27 mouse cellular contexts compared by ENCODE assay signal in genomic region chr15:98569795-98570365, GRCm38 (mm10). TPM values are rescaled to one million over a fixed set of nuclear protein-coding genes. Genes with fewer than 3 reads are reported as not detected.
A peak's percentile ranks its signal among the peaks of the same experiment; 100 is the strongest.
DNase-seq lines count a peak whose midpoint lies in the region; ATAC-seq and TF ChIP-seq lines count a peak whose summit lies in the region.
"Had no signal": no experiment of that assay in that cellular context is flagged by ENCODE, and none has a peak within 500 bp of the region (broad histone marks: within the 10 kb centered on the region; RNA-seq: fewer than 3 reads in every experiment).

No protein-coding gene starts in this region.

- 63% methylated on average over 4 of the region's 4 CpGs for WGBS in liver, embryonic 13.5 days (ENCODE audit: insufficient replicate concordance)
- WGBS in liver, embryonic 11.5 days = 80% methylated on average over 4 of the region's 4 CpGs

- intact Hi-C loops in gastrocnemius, adult 2 months (cut with DNase I) = loop anchor here (5.0 kb wide), 2 partner anchors 38 to 58 kb away; partner anchors contain the start of gene Kansl2

- peak; percentile 17 for DNase-seq in gastrocnemius, adult 2 months
- DNase-seq in gastrocnemius, postnatal 25 days = no peak
- no peak for DNase-seq in liver, embryonic 13.5 days
- no peak for DNase-seq in liver, embryonic 11.5 days (ENCODE audit: low spot score)
- DNase-seq in G1E (ENCODE audit: low spot score) = no peak
- no peak for DNase-seq in adrenal gland, postnatal 14 days
- DNase-seq: adrenal gland, postnatal 25 days; B cell, adult 2 months; cerebellum, adult 8-10 months; gastrocnemius, postnatal 10 days; right cerebral cortex, postnatal 14 days; spleen, adult 18-20 months; thymus, adult 18-20 months; thymus, postnatal 4 days had no signal

- H3K27ac ChIP-seq in gastrocnemius, adult 2 months = no peak overlapping the region
- H3K27ac ChIP-seq in liver, embryonic 13.5 days = no peak overlapping the region
- H3K27ac ChIP-seq in liver, embryonic 11.5 days (ENCODE audit: low read depth, low read length) = no peak overlapping the region
- no peak overlapping the region for H3K27ac ChIP-seq in embryonic fibroblast, embryonic 13.5 days (ENCODE audit: insufficient read depth, low read length)
- H3K27ac ChIP-seq: embryonic facial prominence, embryonic 15.5 days; hindbrain, embryonic 15.5 days; intestine, embryonic 15.5 days; liver, embryonic 14.5 days; macrophage; midbrain, embryonic 13.5 days had no signal

- H3K27me3 ChIP-seq in liver, embryonic 13.5 days = no peaks in the 10 kb centered on the region
- no peaks in the 10 kb centered on the region for H3K27me3 ChIP-seq in liver, embryonic 11.5 days (replicated peaks; ENCODE audit: control insufficient read depth, insufficient read depth, low read length)
- H3K27me3 ChIP-seq in G1E (ENCODE audit: insufficient read depth, low read length) = no peaks in the 10 kb centered on the region
- H3K27me3 ChIP-seq: embryonic facial prominence, embryonic 15.5 days; hindbrain, embryonic 15.5 days; intestine, embryonic 15.5 days; limb, embryonic 12.5 days; midbrain, embryonic 13.5 days had no signal

- H3K4me3 ChIP-seq in gastrocnemius, adult 2 months = no peak overlapping the region
- no peak overlapping the region for H3K4me3 ChIP-seq in liver, embryonic 13.5 days (replicated peaks)
- H3K4me3 ChIP-seq in liver, embryonic 11.5 days (ENCODE audit: low read depth, low read length) = no peak overlapping the region
- peak overlapping the region; percentile 28; the same call in 1 of the 2 replicates for H3K4me3 ChIP-seq in G1E (ENCODE audit: low read depth, low read length)
- H3K4me3 ChIP-seq in embryonic fibroblast, embryonic 13.5 days (ENCODE audit: insufficient read depth, low read length) = no peak overlapping the region
- H3K4me3 ChIP-seq: hindbrain, embryonic 15.5 days; intestine, embryonic 15.5 days had no signal

- H3K4me2 ChIP-seq in liver, embryonic 13.5 days = 0 out of 2 replicates have a peak overlapping the region, but pooled peaks have one; percentile 87
- H3K4me2 ChIP-seq in liver, embryonic 11.5 days = no peak overlapping the region

- peak; percentile 43 for TF ChIP-seq POLR2A in embryonic fibroblast, embryonic 13.5 days (IDR thresholded peaks at IDR 0.05; ENCODE audit: low read depth, low read length)

- ATAC-seq in liver, embryonic 13.5 days (ENCODE audit: low read depth) = no peak
- ATAC-seq in liver, embryonic 11.5 days (replicated peaks; ENCODE audit: low FRiP score) = no peak
- ATAC-seq in G1E (ENCODE audit: extremely low read depth, insufficient number of reproducible peaks, low FRiP score, poor library complexity, severe bottlenecking) = no peak
- ATAC-seq: activated CD4-positive, CD25-positive, alpha-beta regulatory T cell, adult 4 months; intestine, embryonic 15.5 days; midbrain, embryonic 13.5 days had no signal

- no peak for TF ChIP-seq CTCF in gastrocnemius, adult 2 months (IDR thresholded peaks at IDR 0.05)
- no peak for TF ChIP-seq CTCF in G1E (IDR thresholded peaks at IDR 0.05; ENCODE audit: low read depth, low read length)
- TF ChIP-seq CTCF in embryonic fibroblast, embryonic 13.5 days (IDR thresholded peaks at IDR 0.05; ENCODE audit: borderline replicate concordance, insufficient read depth, low read length) = no peak

- no peaks in the 10 kb centered on the region for H3K9me3 ChIP-seq in liver, embryonic 13.5 days (replicated peaks)
- no peaks in the 10 kb centered on the region for H3K9me3 ChIP-seq in liver, embryonic 11.5 days (ENCODE audit: control insufficient read depth, low read length)
- H3K9me3 ChIP-seq in G1E (replicated peaks) = no peaks in the 10 kb centered on the region
- H3K9me3 ChIP-seq: embryonic facial prominence, embryonic 15.5 days; hindbrain, embryonic 15.5 days; intestine, embryonic 15.5 days; limb, embryonic 12.5 days; midbrain, embryonic 13.5 days had no signal

- peaks cover 37% of the 10 kb centered on the region for H3K4me1 ChIP-seq in liver, embryonic 13.5 days (replicated peaks)
- peaks cover 17% of the 10 kb centered on the region for H3K4me1 ChIP-seq in liver, embryonic 11.5 days (replicated peaks; ENCODE audit: control insufficient read depth, insufficient read depth, low read length)
- H3K4me1 ChIP-seq in G1E (ENCODE audit: insufficient read depth, low read depth, low read length) = peaks cover 21% of the 10 kb centered on the region
- peaks cover 3% of the 10 kb centered on the region; the same call in 1 of the 2 replicates for H3K4me1 ChIP-seq in embryonic fibroblast, embryonic 13.5 days (ENCODE audit: control insufficient read depth, insufficient read depth, low read length)

- peaks cover 15% of the 10 kb centered on the region for H3K36me3 ChIP-seq in liver, embryonic 13.5 days
- no peaks in the 10 kb centered on the region for H3K36me3 ChIP-seq in liver, embryonic 11.5 days (ENCODE audit: control insufficient read depth, insufficient read depth, low read length)
- H3K36me3 ChIP-seq in G1E (replicated peaks) = peaks cover 25% of the 10 kb centered on the region
- H3K36me3 ChIP-seq: embryonic facial prominence, embryonic 15.5 days; hindbrain, embryonic 15.5 days; intestine, embryonic 15.5 days; midbrain, embryonic 13.5 days had no signal

- H3K9ac ChIP-seq in liver, embryonic 13.5 days = no peak overlapping the region
- H3K9ac ChIP-seq in liver, embryonic 11.5 days (ENCODE audit: low read depth, low read length) = no peak overlapping the region
- H3K9ac ChIP-seq: embryonic facial prominence, embryonic 15.5 days; intestine, embryonic 15.5 days had no signal

RNA-seq across cellular contexts. Expression of gene Ccnt1, which starts 0.8 kb away (rescaled TPM):
- total RNA-seq in gastrocnemius, adult 2 months (2021) = 10 to 100 TPM; 20.4 to 20.5 TPM
- 10 to 100 TPM; 17.3 to 21.1 TPM for total RNA-seq in gastrocnemius, postnatal 25 days (2021)
- polyA plus RNA-seq in liver, embryonic 13.5 days (2015; fragmentation: Nextera tagmentation; extraction: Ambion mirVana) = 27.4 and 34.3 TPM in 2 replicates
- polyA plus RNA-seq in liver, embryonic 11.5 days (2014; fragmentation: Nextera tagmentation; extraction: Ambion mirVana) = 56.0 and 56.3 TPM in 2 replicates
- total RNA-seq in G1E (2014; fragmentation: Nextera tagmentation) (76.1 and 84.6 TPM in 2 replicates), G1E (2017) (74.6 and 78.2 TPM in 2 replicates)
- polyA plus RNA-seq in G1E (2012) = 5.7 and 6.4 TPM in 2 replicates
- polyA plus RNA-seq in embryonic fibroblast, embryonic 13.5 days (2011; ENCODE audit: insufficient read length, low read depth, missing spikeins) = 36.3 and 40.6 TPM in 2 replicates
- total RNA-seq in adrenal gland, postnatal 14 days (2021) = 57.0 and 57.3 TPM in 2 replicates

RNA-seq across cellular contexts. Expression of gene 4930415O20Rik, which starts 0.9 kb away (rescaled TPM):
- 1 to 10 TPM in 1 of 2 experiments, not detected in 1; 1.2 TPM for total RNA-seq in gastrocnemius, adult 2 months (2021)
- under 1 TPM in 1 of 2 experiments, not detected in 1; 0.74 TPM for total RNA-seq in gastrocnemius, postnatal 25 days (2021)
- polyA plus RNA-seq in liver, embryonic 13.5 days (2015; fragmentation: Nextera tagmentation; extraction: Ambion mirVana) = not detected in 2 replicates
- 0.55 TPM in 1 of 2 replicates, not detected in the other for polyA plus RNA-seq in liver, embryonic 11.5 days (2014; fragmentation: Nextera tagmentation; extraction: Ambion mirVana)
- total RNA-seq in G1E (2014; fragmentation: Nextera tagmentation) (not detected in 2 replicates), G1E (2017) (not detected in 2 replicates)
- not detected in 2 replicates for polyA plus RNA-seq in G1E (2012)
- not detected in 2 replicates for polyA plus RNA-seq in embryonic fibroblast, embryonic 13.5 days (2011; ENCODE audit: insufficient read length, low read depth, missing spikeins)
- total RNA-seq in adrenal gland, postnatal 14 days (2021) = 1.1 TPM in 1 of 2 replicates, not detected in the other
- total RNA-seq: adrenal gland, postnatal 25 days; gastrocnemius, postnatal 10 days; left cerebral cortex, postnatal 10 days; neutrophil, adult 5-6 weeks had no signal
- polyA plus RNA-seq: activated CD4-positive, CD25-positive, alpha-beta regulatory T cell, adult 4 months; forebrain, embryonic 11.5 days; hindbrain, embryonic 15.5 days; intestine, embryonic 15.5 days; liver, embryonic 14.5 days; lung, embryonic 16.5 days; macrophage; midbrain, embryonic 13.5 days had no signal

RNA-seq across cellular contexts. Expression of gene Kansl2, which starts 35.8 kb away (rescaled TPM):
- 10 to 100 TPM; 64.7 to 66.3 TPM for total RNA-seq in gastrocnemius, adult 2 months (2021)
- total RNA-seq in gastrocnemius, postnatal 25 days (2021) = 10 to 100 TPM; 55.8 to 57.9 TPM
- polyA plus RNA-seq in liver, embryonic 13.5 days (2015; fragmentation: Nextera tagmentation; extraction: Ambion mirVana) = 49.7 and 54.6 TPM in 2 replicates
- polyA plus RNA-seq in liver, embryonic 11.5 days (2014; fragmentation: Nextera tagmentation; extraction: Ambion mirVana) = 92.6 and 94.2 TPM in 2 replicates
- 26.9 and 39.8 TPM in 2 replicates for total RNA-seq in G1E (2014; fragmentation: Nextera tagmentation)
- total RNA-seq in G1E (2017) = 49.1 and 50.4 TPM in 2 replicates
- polyA plus RNA-seq in G1E (2012) = 44.3 and 52.5 TPM in 2 replicates
- 91.2 and 117 TPM in 2 replicates for polyA plus RNA-seq in embryonic fibroblast, embryonic 13.5 days (2011; ENCODE audit: insufficient read length, low read depth, missing spikeins)
- total RNA-seq in adrenal gland, postnatal 14 days (2021) = 72.5 and 85.8 TPM in 2 replicates

RNA-seq across cellular contexts. Expression of gene Adcy6, which starts 40.0 kb away (rescaled TPM):
- 10 to 100 TPM; 22.8 to 23.1 TPM for total RNA-seq in gastrocnemius, adult 2 months (2021)
- total RNA-seq in gastrocnemius, postnatal 25 days (2021) = 10 to 100 TPM; 19.0 to 32.3 TPM
- polyA plus RNA-seq in liver, embryonic 13.5 days (2015; fragmentation: Nextera tagmentation; extraction: Ambion mirVana) = 5.2 and 6.2 TPM in 2 replicates
- polyA plus RNA-seq in liver, embryonic 11.5 days (2014; fragmentation: Nextera tagmentation; extraction: Ambion mirVana) = 8.3 and 12.3 TPM in 2 replicates
- total RNA-seq in G1E (2014; fragmentation: Nextera tagmentation) (5.0 TPM in 1 of 2 replicates, not detected in the other), G1E (2017) (0.22 TPM in 1 of 2 replicates, not detected in the other)
- not detected in 2 replicates for polyA plus RNA-seq in G1E (2012)
- polyA plus RNA-seq in embryonic fibroblast, embryonic 13.5 days (2011; ENCODE audit: insufficient read length, low read depth, missing spikeins) = 49.8 and 56.5 TPM in 2 replicates
- 73.8 and 86.1 TPM in 2 replicates for total RNA-seq in adrenal gland, postnatal 14 days (2021)
